Mouse (Mus musculus) forebrain, postnatal 0 days (tissue): ENCODE measurements around the gene Gm17334. TPM values are rescaled to one million over a fixed set of nuclear protein-coding genes. Genes with fewer than 3 reads are reported as not detected.

ENCODE experiments used
- ATAC-seq: fragments of 200-750 bp; cut with Nextera tagmentation; 2 replicates; pipeline ENCODE4 v1.8.0; 2017; ENCODE audit warnings: mild to moderate bottlenecking, moderate library complexity
- DNase-seq: peaks from one replicate; pipeline ENCODE4 v3.0.0-alpha.2; 2015
- H3K27ac ChIP-seq: fragments of 300-500 bp; sonication (generic); 2 replicates; pipeline ENCODE4 v1.5.1; 2014; ENCODE audit warnings: low read depth, mild to moderate bottlenecking, antibody characterized with exemption, low read length, moderate library complexity, mixed read lengths
- H3K27me3 ChIP-seq: fragments of 300-500 bp; sonication (generic); 2 replicates; pipeline ENCODE4 v1.6.1; 2014; ENCODE audit warnings: mild to moderate bottlenecking, low read length, mixed read lengths; ENCODE audit not compliant: insufficient read depth
- H3K36me3 ChIP-seq: fragments of 300-500 bp; sonication (generic); 2 replicates; pipeline ENCODE4 v1.6.1; 2014; ENCODE audit warnings: mild to moderate bottlenecking, moderate library complexity; ENCODE audit not compliant: insufficient read depth
- H3K4me1 ChIP-seq: fragments of 300-500 bp; sonication (generic); 2 replicates; pipeline ENCODE4 v1.6.1; 2014; ENCODE audit warnings: antibody characterized with exemption; ENCODE audit not compliant: insufficient read depth
- H3K4me2 ChIP-seq: fragments of 300-500 bp; sonication (generic); 2 replicates; pipeline ENCODE4 v1.6.1; 2014; ENCODE audit warnings: low read depth, mild to moderate bottlenecking, moderate library complexity
- H3K4me3 ChIP-seq: fragments of 300-500 bp; sonication (generic); 2 replicates; pipeline ENCODE4 v1.5.1; 2014; ENCODE audit warnings: low read depth, low read length, mixed read lengths
- H3K9ac ChIP-seq: fragments of 300-500 bp; sonication (generic); 2 replicates; pipeline ENCODE4 v1.6.1; 2014; ENCODE audit warnings: mild to moderate bottlenecking
- H3K9me3 ChIP-seq: fragments of 300-500 bp; sonication (generic); 2 replicates; pipeline ENCODE4 v1.6.1; 2016; ENCODE audit warnings: low read length
- CTCF ChIP-seq: sonication (generic); IDR thresholded peaks from 2 replicates; pipeline ENCODE4 v1.5.1; 2016; ENCODE audit warnings: antibody characterized with exemption, control low read depth, low read depth
- WGBS: fragments of 180-500 bp; shearing (Covaris S2); extraction: QIAGEN DNeasy Blood & Tissue Kit; methylation state at CpG from one replicate; pipeline ENCODE4 v1.1.7; 2014; 5-methylcytosine and 5-hydroxymethylcytosine counted together
- polyA plus RNA-seq: library from polyadenylated mRNA; unstranded; fragments of >200 nt; fragmentation: Nextera tagmentation; extraction: Ambion mirVana; gene quantifications from 2 replicates; pipeline ENCODE4 v1.2.1, GENCODE M21; 2015
- total RNA-seq: library from RNA; depleted of rRNA; stranded (reverse); fragments of >200 nt; gene quantifications from 2 replicates; pipeline ENCODE4 v1.2.3, GENCODE M21; 2014

The Gm17334 gene
- total and polyA plus RNA-seq, 2 experiments from 2014 or later = 1.5 TPM; not detected in 1

GRCm38 (mm10) chr11:53796409-53797151, 23.6 kb upstream of the Gm17334 start:
- H3K9me3 ChIP-seq = no peaks in the 10 kb centered on the region
- H3K4me3 ChIP-seq = no peak overlapping the region
- WGBS = 54% methylated on average over 12 of the region's 12 CpGs
- H3K27ac ChIP-seq = 0 out of 2 replicates have a peak overlapping the region, but pooled peaks have one; percentile 30
- TF ChIP-seq CTCF = no peak
- no peaks in the 10 kb centered on the region for H3K4me1 ChIP-seq
- no peaks in the 10 kb centered on the region for H3K27me3 ChIP-seq
- ATAC-seq = no peak; the same call in 1 of the 2 replicates
- H3K9ac ChIP-seq = no peak overlapping the region
- H3K36me3 ChIP-seq = no peaks in the 10 kb centered on the region
- H3K4me2 ChIP-seq = no peak overlapping the region
- peak; percentile 12 for DNase-seq

GRCm38 (mm10) chr11:53795813-53796212, 22.8 kb upstream of the Gm17334 start:
- no peak for ATAC-seq

GRCm38 (mm10) chr11:53794671-53795557, 21.9 kb upstream of the Gm17334 start:
- Histone ChIP-seq H3K4me3 (no peak overlapping the region), H3K27ac (no peak overlapping the region), H3K9ac (no peak overlapping the region), H3K4me1 (no peaks in the 10 kb centered on the region), H3K27me3 (no peaks in the 10 kb centered on the region), H3K36me3 (no peaks in the 10 kb centered on the region), H3K9me3 (no peaks in the 10 kb centered on the region), H3K4me2 (no peak overlapping the region)
- DNase-seq (no peak), ATAC-seq (no peak)
- WGBS = 78% methylated on average over 25 of the region's 25 CpGs
- no peak for TF ChIP-seq CTCF

More at GRCm38 (mm10) chr11:53795813-53796212, 22.8 kb upstream of the Gm17334 start:
- H3K36me3 ChIP-seq = no peaks in the 10 kb centered on the region
- TF ChIP-seq CTCF = no peak
- H3K9ac ChIP-seq = no peak overlapping the region
- no peaks in the 10 kb centered on the region for H3K27me3 ChIP-seq
- no peaks in the 10 kb centered on the region for H3K4me1 ChIP-seq
- WGBS = 77% methylated on average over 8 of the region's 8 CpGs
- H3K4me3 ChIP-seq = no peak overlapping the region
- no peak overlapping the region for H3K27ac ChIP-seq
- no peak overlapping the region for H3K4me2 ChIP-seq
- H3K9me3 ChIP-seq = no peaks in the 10 kb centered on the region
- DNase-seq = no peak

- Histone ChIP-seq H3K36me3 (no peaks in the 10 kb centered on the region), H3K27ac (no peak overlapping the region), H3K27me3 (no peaks in the 10 kb centered on the region), H3K4me1 (no peaks in the 10 kb centered on the region), H3K9me3 (no peaks in the 10 kb centered on the region), H3K4me3 (no peak overlapping the region), H3K9ac (no peak overlapping the region), H3K4me2 (no peak overlapping the region)
- ATAC-seq = no peak
- WGBS = 78% methylated on average over 3 of the region's 3 CpGs
- TF ChIP-seq CTCF = no peak
- no peak for DNase-seq
These were observed 21.0 kb upstream of the Gm17334 start for GRCm38 (mm10) chr11:53794015-53794414.

GRCm38 (mm10) chr11:53792986-53793385, 20.0 kb upstream of the Gm17334 start:
- ATAC-seq (peak; percentile 27), DNase-seq (peak; percentile 75)
- H3K36me3 ChIP-seq = no peaks in the 10 kb centered on the region
- TF ChIP-seq CTCF = no peak
- H3K9ac ChIP-seq = no peak overlapping the region
- no peaks in the 10 kb centered on the region for H3K27me3 ChIP-seq
- no peak overlapping the region for H3K27ac ChIP-seq
- H3K9me3 ChIP-seq = no peaks in the 10 kb centered on the region
- WGBS = 47% methylated on average over 3 of the region's 3 CpGs
- H3K4me2 ChIP-seq = no peak overlapping the region
- no peaks in the 10 kb centered on the region for H3K4me1 ChIP-seq
- H3K4me3 ChIP-seq = no peak overlapping the region

GRCm38 (mm10) chr11:53789277-53789676, 16.3 kb upstream of the Gm17334 start:
- H3K4me2 ChIP-seq = no peak overlapping the region
- TF ChIP-seq CTCF = no peak
- no peak overlapping the region for H3K9ac ChIP-seq
- WGBS = 64% methylated on average over 3 of the region's 3 CpGs
- ATAC-seq (no peak), DNase-seq (no peak)
- no peak overlapping the region for H3K4me3 ChIP-seq
- H3K36me3 ChIP-seq = no peaks in the 10 kb centered on the region
- no peak overlapping the region for H3K27ac ChIP-seq
- no peaks in the 10 kb centered on the region for H3K9me3 ChIP-seq
- H3K4me1 ChIP-seq = no peaks in the 10 kb centered on the region
- no peaks in the 10 kb centered on the region for H3K27me3 ChIP-seq

GRCm38 (mm10) chr11:53788196-53788595, 15.2 kb upstream of the Gm17334 start:
- ATAC-seq = no peak
- WGBS = 77% methylated on average over 8 of the region's 8 CpGs

More at GRCm38 (mm10) chr11:53788196-53788595, 15.2 kb upstream of the Gm17334 start:
- H3K9me3 ChIP-seq = no peaks in the 10 kb centered on the region
- no peaks in the 10 kb centered on the region for H3K4me1 ChIP-seq
- H3K4me2 ChIP-seq = no peak overlapping the region
- H3K27ac ChIP-seq = no peak overlapping the region
- no peak for DNase-seq
- no peak overlapping the region for H3K9ac ChIP-seq
- H3K4me3 ChIP-seq = no peak overlapping the region
- H3K27me3 ChIP-seq = no peaks in the 10 kb centered on the region
- no peaks in the 10 kb centered on the region for H3K36me3 ChIP-seq
- no peak for TF ChIP-seq CTCF
